Mouse (Mus musculus): ENCODE measurements around the gene Tcf7l2. TPM values are rescaled to one million over a fixed set of nuclear protein-coding genes. Genes with fewer than 3 reads are reported as not detected.

Tcf7l2 gene
- polyA plus RNA-seq, 1 experiment from 2014 or later, result 48.9 TPM

DNA sequence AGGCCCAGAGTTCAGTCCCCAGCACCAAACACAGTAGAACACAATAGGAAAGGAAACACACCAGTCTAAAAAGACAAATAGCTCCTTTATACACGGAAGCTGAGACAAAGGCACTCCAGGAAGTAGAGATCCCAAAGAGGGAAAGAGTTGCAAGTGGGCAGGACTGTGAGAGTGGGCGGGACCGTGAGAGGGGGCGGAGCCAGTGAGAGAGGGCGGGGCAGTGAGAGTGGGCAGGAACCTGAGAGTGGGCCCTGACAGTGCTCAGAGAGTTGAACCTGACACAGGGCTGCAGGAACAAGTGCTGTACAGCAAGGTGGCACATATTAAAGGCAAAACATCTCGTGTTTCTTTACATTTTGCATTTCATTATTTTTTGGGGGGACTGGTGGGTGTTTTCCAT lies 22.5 kb upstream of the Tcf7l2 start:
- Histone ChIP-seq H3K4me1 (replicated peaks; ENCODE audit: control insufficient read depth, insufficient read depth, low read length) (no peaks in the 10 kb centered on the region), H3K9me3 (ENCODE audit: control insufficient read depth, low read length) (no peaks in the 10 kb centered on the region), H3K4me3 (ENCODE audit: low read depth, low read length) (no peak overlapping the region), H3K4me2 (no peak overlapping the region), H3K9ac (ENCODE audit: low read depth, low read length) (no peak overlapping the region), H3K27me3 (replicated peaks; ENCODE audit: control insufficient read depth, insufficient read depth, low read length) (no peaks in the 10 kb centered on the region; the same call in 1 of the 2 replicates), H3K36me3 (ENCODE audit: control insufficient read depth, insufficient read depth, low read length) (no peaks in the 10 kb centered on the region), H3K27ac (ENCODE audit: low read depth, low read length) (no peak overlapping the region; the same call in 1 of the 2 replicates)
- 70% methylated on average over 6 of the region's 6 CpGs for WGBS
- ATAC-seq (replicated peaks; ENCODE audit: low FRiP score), result no peak
- no peak for DNase-seq (ENCODE audit: low spot score)

DNA sequence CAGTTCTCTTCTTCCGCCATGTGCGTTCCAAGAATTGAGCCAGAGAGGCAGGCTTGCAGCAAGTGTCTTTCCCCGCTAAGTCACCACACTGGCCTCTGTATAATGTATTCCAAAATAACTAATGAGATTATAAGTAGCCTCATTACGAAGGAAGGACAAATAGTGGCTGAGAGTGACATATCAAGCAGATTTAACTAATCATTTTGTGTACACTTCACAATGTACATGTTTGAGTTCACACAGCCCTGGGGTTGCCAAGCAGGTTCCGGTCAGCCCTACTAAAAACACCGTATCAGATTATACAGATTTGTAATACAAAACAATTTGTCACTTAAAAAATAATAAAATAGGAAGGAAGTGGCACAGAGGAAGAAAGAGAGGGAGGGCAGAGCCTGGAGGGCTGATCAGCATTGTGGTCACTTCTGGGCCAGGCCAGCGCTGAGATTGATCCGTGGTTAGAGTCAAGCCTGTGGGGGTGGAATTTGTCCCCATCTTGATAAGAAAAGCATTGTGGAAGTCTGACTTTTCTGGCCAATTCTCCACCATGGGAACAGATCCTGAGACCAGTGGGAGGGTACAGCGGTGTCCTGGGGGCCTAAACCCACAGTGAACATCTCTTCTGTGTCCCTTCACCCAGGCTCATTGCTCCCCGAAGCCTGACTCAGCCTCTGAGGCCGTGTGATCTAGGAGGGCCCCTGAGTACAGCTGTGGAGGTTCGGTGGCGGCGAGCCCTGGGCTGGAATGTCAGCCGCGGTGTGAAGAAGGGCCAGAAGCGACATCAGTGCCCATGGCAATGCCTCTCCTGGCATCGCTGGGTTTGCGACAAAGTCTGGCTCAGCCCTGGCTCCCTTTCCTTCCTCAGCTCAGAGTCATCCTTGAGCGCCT lies 21.9 kb upstream of the Tcf7l2 start:
- Histone ChIP-seq H3K36me3 (ENCODE audit: control insufficient read depth, insufficient read depth, low read length) (no peaks in the 10 kb centered on the region), H3K9me3 (ENCODE audit: control insufficient read depth, low read length) (no peaks in the 10 kb centered on the region), H3K4me1 (replicated peaks; ENCODE audit: control insufficient read depth, insufficient read depth, low read length) (no peaks in the 10 kb centered on the region), H3K4me3 (ENCODE audit: low read depth, low read length) (no peak overlapping the region), H3K27ac (ENCODE audit: low read depth, low read length) (no peak overlapping the region), H3K9ac (ENCODE audit: low read depth, low read length) (no peak overlapping the region), H3K27me3 (replicated peaks; ENCODE audit: control insufficient read depth, insufficient read depth, low read length) (no peaks in the 10 kb centered on the region; the same call in 1 of the 2 replicates), H3K4me2 (no peak overlapping the region)
- no peak for DNase-seq (ENCODE audit: low spot score)
- no peak for ATAC-seq (replicated peaks; ENCODE audit: low FRiP score)
- 72% methylated on average over 20 of the region's 20 CpGs for whole genome bisulfite sequencing

DNA sequence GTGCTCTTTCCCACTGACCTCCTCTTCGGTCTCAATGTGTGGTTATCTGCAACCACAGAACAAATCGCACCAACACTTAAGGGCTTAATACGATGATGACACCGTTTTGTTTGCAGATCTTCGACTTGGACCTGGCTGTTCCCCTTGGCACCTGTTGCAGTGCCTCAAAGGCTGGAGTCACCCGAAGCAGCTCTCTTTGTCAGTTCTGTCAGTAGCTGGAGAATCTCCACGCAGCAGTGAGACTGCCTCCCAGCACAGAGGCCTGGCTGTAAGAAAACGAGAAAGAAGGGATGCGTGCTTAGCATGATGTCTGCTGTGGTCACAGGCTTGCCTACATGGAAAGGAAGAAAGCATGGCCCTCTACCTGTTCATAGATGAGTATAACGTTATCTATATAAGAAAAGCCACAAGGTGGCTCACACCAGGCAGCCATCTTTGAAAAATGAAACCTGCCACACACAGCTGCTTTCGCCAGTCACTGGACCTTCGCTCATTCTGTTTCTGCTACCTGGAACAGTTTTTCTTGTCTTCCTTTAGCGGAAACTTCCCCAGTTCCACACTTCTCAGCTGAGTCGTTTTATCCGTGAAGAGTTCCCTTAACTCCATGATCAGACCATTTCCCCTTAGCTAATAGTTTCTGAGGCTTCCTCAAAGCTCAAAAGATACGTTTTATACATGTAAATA lies 21.1 kb upstream of the Tcf7l2 start:
- 71% methylated on average over 16 of the region's 16 CpGs for WGBS
- Histone ChIP-seq H3K4me2 (no peak overlapping the region), H3K4me1 (replicated peaks; ENCODE audit: control insufficient read depth, insufficient read depth, low read length) (no peaks in the 10 kb centered on the region), H3K27ac (ENCODE audit: low read depth, low read length) (no peak overlapping the region), H3K27me3 (replicated peaks; ENCODE audit: control insufficient read depth, insufficient read depth, low read length) (no peaks in the 10 kb centered on the region; the same call in 1 of the 2 replicates), H3K9me3 (ENCODE audit: control insufficient read depth, low read length) (no peaks in the 10 kb centered on the region), H3K9ac (ENCODE audit: low read depth, low read length) (no peak overlapping the region), H3K36me3 (ENCODE audit: control insufficient read depth, insufficient read depth, low read length) (no peaks in the 10 kb centered on the region), H3K4me3 (ENCODE audit: low read depth, low read length) (no peak overlapping the region)
- DNase-seq (ENCODE audit: low spot score) (no peak), ATAC-seq (replicated peaks; ENCODE audit: low FRiP score) (no peak)

DNA sequence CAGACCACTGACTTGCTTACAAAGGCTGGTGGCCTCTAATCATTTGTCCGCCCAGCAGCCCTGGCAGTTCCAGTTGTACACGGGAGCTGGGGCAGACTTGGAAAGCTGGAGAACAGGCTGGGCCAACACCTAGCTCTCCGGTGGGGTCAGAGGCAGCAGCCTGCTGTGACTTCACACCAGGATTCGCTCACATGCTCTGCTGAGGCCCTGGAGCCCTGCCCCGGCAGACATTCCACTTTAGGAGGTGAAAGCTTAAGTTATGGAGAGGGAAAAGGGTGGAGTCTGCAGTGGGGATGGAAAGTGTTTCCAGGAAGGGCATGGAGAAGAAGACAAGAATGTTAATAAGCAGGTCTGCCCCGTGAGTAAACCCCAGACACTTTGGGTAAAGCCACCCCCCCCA lies 19.2 kb upstream of the Tcf7l2 start:
- H3K36me3 ChIP-seq (ENCODE audit: control insufficient read depth, insufficient read depth, low read length), result no peaks in the 10 kb centered on the region
- H3K4me3 ChIP-seq (ENCODE audit: low read depth, low read length), result no peak overlapping the region
- 36% methylated on average over 6 of the region's 6 CpGs for WGBS
- H3K27me3 ChIP-seq (replicated peaks; ENCODE audit: control insufficient read depth, insufficient read depth, low read length), result no peaks in the 10 kb centered on the region; the same call in 1 of the 2 replicates
- no peaks in the 10 kb centered on the region for H3K4me1 ChIP-seq (replicated peaks; ENCODE audit: control insufficient read depth, insufficient read depth, low read length)
- H3K9ac ChIP-seq (ENCODE audit: low read depth, low read length), result no peak overlapping the region
- no peaks in the 10 kb centered on the region for H3K9me3 ChIP-seq (ENCODE audit: control insufficient read depth, low read length)
- H3K4me2 ChIP-seq, result no peak overlapping the region
- DNase-seq (ENCODE audit: low spot score), result no peak
- no peak overlapping the region for H3K27ac ChIP-seq (ENCODE audit: low read depth, low read length)
- ATAC-seq (replicated peaks; ENCODE audit: low FRiP score), result no peak

DNA sequence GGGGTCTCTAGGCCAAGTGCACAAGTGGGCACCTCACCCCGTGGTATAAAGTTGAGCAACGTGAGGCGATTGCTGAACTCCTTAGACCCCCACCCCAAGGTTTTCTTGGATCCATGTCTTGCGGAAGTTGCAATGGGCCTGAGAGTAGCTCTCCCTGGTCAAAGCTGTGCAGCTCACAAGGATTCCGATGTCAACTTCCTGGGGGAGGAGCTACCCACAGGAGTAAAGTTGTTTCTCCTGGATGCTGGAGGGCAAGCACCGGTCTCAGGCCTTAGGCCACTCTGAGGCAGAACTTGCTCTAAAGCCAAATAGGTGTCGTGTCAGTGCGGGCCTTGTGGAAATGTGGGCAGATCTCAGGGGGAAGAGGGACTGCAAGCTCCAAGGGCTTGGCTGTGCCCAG lies 12.2 kb upstream of the Tcf7l2 start:
- no peak overlapping the region for H3K4me3 ChIP-seq (ENCODE audit: low read depth, low read length)
- peaks cover 13% of the 10 kb centered on the region for H3K4me1 ChIP-seq (replicated peaks; ENCODE audit: control insufficient read depth, insufficient read depth, low read length)
- no peaks in the 10 kb centered on the region for H3K27me3 ChIP-seq (replicated peaks; ENCODE audit: control insufficient read depth, insufficient read depth, low read length)
- H3K36me3 ChIP-seq (ENCODE audit: control insufficient read depth, insufficient read depth, low read length), result no peaks in the 10 kb centered on the region
- 71% methylated on average over 8 of the region's 8 CpGs for WGBS
- no peak overlapping the region for H3K27ac ChIP-seq (ENCODE audit: low read depth, low read length)
- no peak overlapping the region for H3K4me2 ChIP-seq
- ATAC-seq (replicated peaks; ENCODE audit: low FRiP score) (no peak), DNase-seq (ENCODE audit: low spot score) (no peak)
- no peak overlapping the region for H3K9ac ChIP-seq (ENCODE audit: low read depth, low read length)
- H3K9me3 ChIP-seq (ENCODE audit: control insufficient read depth, low read length), result no peaks in the 10 kb centered on the region

DNA sequence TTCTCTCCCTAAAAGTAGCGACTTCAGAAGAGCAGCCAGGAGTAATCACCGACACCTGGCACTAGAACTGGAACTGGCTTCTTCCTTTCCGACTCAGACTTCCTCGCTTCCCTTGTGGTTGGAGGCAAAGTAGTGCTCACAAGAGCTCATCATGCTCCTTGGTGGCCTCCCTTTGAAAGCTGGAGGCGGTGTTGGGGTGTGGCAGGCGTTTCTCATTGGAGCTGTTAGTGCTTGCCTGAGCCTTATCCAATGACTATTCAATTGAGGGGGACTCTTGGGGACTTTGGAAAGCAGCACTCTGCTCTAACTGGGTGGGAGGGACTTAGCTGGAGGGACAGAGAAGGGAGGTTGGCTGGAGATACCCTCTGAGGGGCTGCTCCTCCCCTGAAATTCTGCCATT lies 9.1 kb upstream of the Tcf7l2 start:
- Histone ChIP-seq H3K9me3 (ENCODE audit: control insufficient read depth, low read length) (no peaks in the 10 kb centered on the region), H3K4me3 (ENCODE audit: low read depth, low read length) (no peak overlapping the region), H3K4me2 (peak overlapping the region; percentile 35), H3K27me3 (replicated peaks; ENCODE audit: control insufficient read depth, insufficient read depth, low read length) (no peaks in the 10 kb centered on the region), H3K27ac (ENCODE audit: low read depth, low read length) (no peak overlapping the region), H3K36me3 (ENCODE audit: control insufficient read depth, insufficient read depth, low read length) (no peaks in the 10 kb centered on the region), H3K9ac (ENCODE audit: low read depth, low read length) (no peak overlapping the region), H3K4me1 (replicated peaks; ENCODE audit: control insufficient read depth, insufficient read depth, low read length) (peaks cover 13% of the 10 kb centered on the region)
- DNase-seq (ENCODE audit: low spot score) (no peak), ATAC-seq (replicated peaks; ENCODE audit: low FRiP score) (peak; percentile 91)
- 31% methylated on average over 6 of the region's 6 CpGs for WGBS

DNA sequence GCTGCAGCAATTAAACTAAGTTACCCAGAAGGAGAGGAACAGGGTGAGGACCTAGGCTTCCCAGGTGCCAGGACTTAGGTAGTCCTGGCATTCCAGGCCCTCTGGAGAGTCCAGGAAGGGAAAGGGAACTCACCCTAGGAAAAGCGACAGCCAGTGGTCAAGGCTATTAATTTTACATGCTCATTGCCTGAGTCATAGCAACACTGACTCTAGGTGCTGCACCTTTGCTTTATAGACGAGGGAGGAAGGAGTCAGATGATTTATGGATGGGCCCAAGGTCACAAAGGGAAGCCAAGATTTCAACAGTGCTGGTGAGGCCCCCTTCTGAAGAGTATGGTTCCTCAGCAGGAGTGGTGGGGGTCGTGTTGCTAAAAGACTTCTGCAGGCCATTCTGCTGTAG lies 8.6 kb upstream of the Tcf7l2 start:
- 36% methylated on average over 3 of the region's 3 CpGs for WGBS
- Histone ChIP-seq H3K27ac (ENCODE audit: low read depth, low read length) (no peak overlapping the region), H3K9me3 (ENCODE audit: control insufficient read depth, low read length) (no peaks in the 10 kb centered on the region), H3K4me2 (no peak overlapping the region), H3K27me3 (replicated peaks; ENCODE audit: control insufficient read depth, insufficient read depth, low read length) (no peaks in the 10 kb centered on the region), H3K9ac (ENCODE audit: low read depth, low read length) (no peak overlapping the region), H3K36me3 (ENCODE audit: control insufficient read depth, insufficient read depth, low read length) (no peaks in the 10 kb centered on the region), H3K4me3 (ENCODE audit: low read depth, low read length) (no peak overlapping the region), H3K4me1 (replicated peaks; ENCODE audit: control insufficient read depth, insufficient read depth, low read length) (peaks cover 13% of the 10 kb centered on the region)
- ATAC-seq (replicated peaks; ENCODE audit: low FRiP score) (no peak), DNase-seq (ENCODE audit: low spot score) (no peak)

DNA sequence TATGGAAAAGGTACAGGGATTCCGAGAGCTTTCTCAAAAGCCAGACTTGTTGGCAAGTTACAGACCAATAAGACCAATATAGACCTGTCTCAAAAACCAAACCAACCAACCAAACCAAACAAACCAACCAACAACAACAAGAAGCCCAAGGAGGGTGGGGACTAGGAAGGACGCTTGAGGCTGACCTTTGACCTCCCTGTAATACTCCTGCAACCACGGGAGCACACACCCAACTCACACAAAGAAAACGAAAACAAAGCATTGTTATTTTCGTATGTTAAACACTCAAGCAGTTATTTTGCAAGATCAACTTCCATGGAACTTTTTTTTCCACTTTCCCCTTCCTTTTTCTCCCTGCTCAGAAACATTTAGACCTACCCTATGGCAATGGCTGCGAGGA lies 5.6 kb upstream of the Tcf7l2 start:
- Histone ChIP-seq H3K27me3 (replicated peaks; ENCODE audit: control insufficient read depth, insufficient read depth, low read length) (no peaks in the 10 kb centered on the region; the same call in 1 of the 2 replicates), H3K4me1 (replicated peaks; ENCODE audit: control insufficient read depth, insufficient read depth, low read length) (peaks cover 16% of the 10 kb centered on the region), H3K4me3 (ENCODE audit: low read depth, low read length) (no peak overlapping the region), H3K9me3 (ENCODE audit: control insufficient read depth, low read length) (no peaks in the 10 kb centered on the region), H3K36me3 (ENCODE audit: control insufficient read depth, insufficient read depth, low read length) (no peaks in the 10 kb centered on the region), H3K4me2 (no peak overlapping the region), H3K9ac (ENCODE audit: low read depth, low read length) (no peak overlapping the region), H3K27ac (ENCODE audit: low read depth, low read length) (no peak overlapping the region)
- no peak for DNase-seq (ENCODE audit: low spot score)
- ATAC-seq (replicated peaks; ENCODE audit: low FRiP score), result no peak
- WGBS, result 57% methylated on average over 6 of the region's 6 CpGs

All from liver, embryonic 11.5 days (tissue).